Comparison of ENCODE assay signal across 11 mouse cellular contexts in genomic region chr16:82661015-82661414, GRCm38 (mm10).
DNase-seq lines count a peak whose midpoint lies in the region; ATAC-seq and TF ChIP-seq lines count a peak whose summit lies in the region.
"Had no signal": no experiment of that assay in that cellular context is flagged by ENCODE, and none has a peak within 500 bp of the region (broad histone marks: within the 10 kb centered on the region; RNA-seq: fewer than 3 reads in every experiment).

No protein-coding gene starts in this region.

- H3K27ac ChIP-seq in left cerebral cortex, adult 2 months, result no peak overlapping the region
- H3K27ac ChIP-seq: kidney, embryonic 15.5 days; liver, embryonic 12.5 days had no signal

- no peak for TF ChIP-seq CTCF in left cerebral cortex, adult 2 months (IDR thresholded peaks at IDR 0.05)

- intact Hi-C loops in left cerebral cortex, adult 2 months (cut with DNase I), result no loop called here

- H3K4me3 ChIP-seq in left cerebral cortex, adult 2 months, result no peak overlapping the region
- H3K4me3 ChIP-seq: kidney, embryonic 15.5 days; liver, embryonic 12.5 days; myocyte had no signal

- ATAC-seq in cerebellum, adult (ENCODE audit: insufficient number of reproducible peaks, low FRiP score, low TSS enrichment), result peak; percentile 98
- ATAC-seq: liver, embryonic 12.5 days had no signal

- peak; percentile 97 for DNase-seq in brain, adult 2 months (ENCODE audit: low read depth, low spot score)
- peak; percentile 12 to 65 for DNase-seq in frontal cortex, adult 2 months (ENCODE audit: extremely low spot score in 1 of 2, low spot score in 1 of 2)
- DNase-seq in left cerebral cortex, adult 2 months (ENCODE audit: extremely low spot score in 1 of 2, low spot score in 2 of 2), result peak; percentile 19 to 38
- no peak for DNase-seq in adrenal gland, postnatal 25 days
- DNase-seq in gastrocnemius, adult 18-20 months (ENCODE audit: low spot score), result no peak
- no peak for DNase-seq in kidney, postnatal 25 days
- DNase-seq: gastrocnemius, postnatal 25 days had no signal

Comparison
In these comparisons a context has a peak if more than half of its experiments do, and no peak if none do; other contexts are left out.
1. DNase-seq: peak in brain, adult 2 months (single experiment), frontal cortex, adult 2 months (2 of 2) and left cerebral cortex, adult 2 months (2 of 2); none in adrenal gland, postnatal 25 days (single experiment), gastrocnemius, adult 18-20 months (single experiment) and kidney, postnatal 25 days (0 of 2).